Mouse (Mus musculus) T-helper 2 cell (primary cell): ENCODE measurements around the gene Prdm1.

Source experiments
- in situ Hi-C: fragments of 300-600 bp; cut with MboI, MseI; formaldehyde crosslinking; loops from one replicate; pipeline ENCODE4 v1.15.1; 2025; ENCODE audit warnings: high pct_unique_total_duplicates

The Prdm1 gene

DNA sequence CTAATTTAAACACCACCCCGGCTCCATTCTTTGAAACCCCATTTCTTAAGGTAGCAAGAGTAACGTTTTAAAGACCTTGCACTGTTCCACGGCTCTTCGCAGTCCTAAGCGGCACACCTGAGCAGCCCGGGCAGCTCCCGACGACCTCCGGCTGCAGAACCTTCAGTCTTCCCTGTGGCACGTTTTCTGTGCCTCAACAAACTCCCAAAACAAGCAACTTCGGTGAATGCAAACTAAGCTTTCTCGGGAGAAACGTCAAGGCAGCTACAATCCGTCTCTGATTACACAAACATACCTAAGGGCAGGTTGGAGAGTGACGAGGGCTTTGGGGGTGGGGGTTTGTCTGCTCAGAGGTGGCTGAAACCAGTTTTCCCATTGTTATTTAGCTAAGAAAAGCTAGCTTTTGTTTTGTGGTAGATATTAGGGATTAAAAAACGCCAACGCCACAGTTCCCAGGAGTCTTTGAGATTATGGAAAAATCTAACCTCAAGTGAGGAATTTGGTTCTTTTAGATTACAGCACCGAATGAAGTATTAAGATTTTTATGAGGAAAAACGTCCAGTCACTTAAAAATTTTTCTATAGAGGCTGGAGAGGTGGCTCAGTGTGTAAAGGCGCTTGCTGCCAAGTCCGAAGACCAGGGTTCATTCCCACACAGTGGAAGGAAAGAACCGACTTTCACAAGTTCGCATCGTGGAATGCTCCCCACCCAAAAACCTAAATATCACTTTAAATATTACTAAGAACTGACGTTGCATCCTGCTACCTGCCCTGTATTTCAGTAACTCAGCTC, at the start of gene Prdm1:
Prdm1 (minus strand) TSS at position 211 of the 792 bp plus-strand sequence.
- in situ Hi-C loops, result no loop called here

GRCm38 (mm10) chr10:44565971-44566370, 37.7 kb upstream of the Prdm1 start:
- in situ Hi-C loops, result no loop called here

- in situ Hi-C loops, result no loop called here
Observed at GRCm38 (mm10) chr10:44565109-44565508, 36.8 kb upstream of the Prdm1 start.

- in situ Hi-C loops, result no loop called here
Observed at GRCm38 (mm10) chr10:44556845-44557244, 28.5 kb upstream of the Prdm1 start.

DNA sequence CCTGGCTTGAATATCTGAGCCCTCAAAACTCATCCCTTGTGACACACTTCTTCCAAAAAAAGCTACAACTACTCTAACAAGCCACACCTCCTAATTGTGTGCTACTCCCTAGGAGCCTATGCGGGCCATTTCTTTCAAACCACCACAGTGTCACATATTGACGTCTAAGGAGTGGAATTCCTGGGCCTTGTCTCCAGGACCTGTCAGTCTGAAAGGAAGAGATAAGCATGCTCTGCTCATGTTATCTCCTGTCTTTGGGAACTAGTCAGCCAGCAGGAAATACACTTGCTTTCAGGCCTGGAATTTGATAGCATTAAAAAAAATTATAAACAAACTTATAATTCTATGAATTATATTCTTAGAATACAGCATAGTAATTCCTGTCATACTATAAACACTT, 27.0 kb upstream of the Prdm1 start:
- in situ Hi-C loops, result no loop called here

DNA sequence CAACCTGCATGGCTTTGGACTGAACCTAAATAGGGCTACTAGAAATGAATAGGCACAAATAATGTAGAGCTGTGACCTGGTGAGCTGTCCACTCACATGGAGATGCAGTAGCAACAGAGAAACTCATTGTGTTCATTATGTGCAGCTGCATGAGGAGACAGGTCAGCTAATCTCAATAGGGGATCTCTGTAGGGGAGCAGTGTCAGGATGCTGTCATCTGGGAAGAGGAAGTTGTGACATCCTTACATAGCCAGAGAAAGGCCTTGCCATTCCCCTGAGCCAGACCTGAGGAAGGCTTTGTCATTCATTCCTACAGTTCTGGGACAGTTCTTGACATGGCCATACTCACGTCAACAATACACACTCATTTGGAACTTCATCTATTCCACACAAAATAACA, 25.3 kb upstream of the Prdm1 start:
- in situ Hi-C loops, result no loop called here

GRCm38 (mm10) chr10:44539033-44539578, 10.8 kb upstream of the Prdm1 start:
- in situ Hi-C loops, result no loop called here

DNA sequence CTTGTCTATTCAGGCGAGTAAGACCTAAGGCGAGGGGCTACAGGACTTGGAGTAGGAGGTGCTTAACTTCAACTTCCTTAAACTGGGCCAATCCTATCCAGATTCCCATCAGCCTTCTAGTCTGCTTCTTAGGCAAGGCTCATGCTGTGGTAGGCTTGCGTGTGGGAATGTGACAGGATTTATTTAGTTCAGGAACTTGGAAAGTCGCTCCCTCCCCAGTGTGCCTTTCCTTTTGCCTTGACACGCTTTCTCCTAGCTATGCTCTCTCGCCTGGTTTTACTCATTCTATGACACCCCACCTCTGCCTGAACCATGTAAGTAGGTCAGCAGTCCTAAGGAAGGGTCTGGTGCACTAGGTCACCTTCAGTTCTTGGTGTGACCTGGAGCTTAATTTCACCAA, 9.8 kb upstream of the Prdm1 start:
- in situ Hi-C loops, result no loop called here

DNA sequence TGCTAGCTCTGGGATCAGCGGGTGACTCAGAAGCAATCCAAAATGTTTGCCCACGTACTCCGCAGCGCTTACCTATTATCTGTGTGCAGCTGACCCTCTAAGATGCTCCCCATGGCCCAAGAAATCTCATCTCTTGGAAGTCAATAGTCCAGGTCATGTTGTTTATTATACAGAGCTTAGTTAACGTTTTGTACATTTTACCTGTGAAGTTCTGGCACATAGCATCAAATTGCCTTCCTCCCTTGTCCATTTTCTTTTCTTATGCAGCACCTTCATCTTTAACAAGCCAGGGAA, 1.7 kb upstream of the Prdm1 start:
- in situ Hi-C loops, result no loop called here

DNA sequence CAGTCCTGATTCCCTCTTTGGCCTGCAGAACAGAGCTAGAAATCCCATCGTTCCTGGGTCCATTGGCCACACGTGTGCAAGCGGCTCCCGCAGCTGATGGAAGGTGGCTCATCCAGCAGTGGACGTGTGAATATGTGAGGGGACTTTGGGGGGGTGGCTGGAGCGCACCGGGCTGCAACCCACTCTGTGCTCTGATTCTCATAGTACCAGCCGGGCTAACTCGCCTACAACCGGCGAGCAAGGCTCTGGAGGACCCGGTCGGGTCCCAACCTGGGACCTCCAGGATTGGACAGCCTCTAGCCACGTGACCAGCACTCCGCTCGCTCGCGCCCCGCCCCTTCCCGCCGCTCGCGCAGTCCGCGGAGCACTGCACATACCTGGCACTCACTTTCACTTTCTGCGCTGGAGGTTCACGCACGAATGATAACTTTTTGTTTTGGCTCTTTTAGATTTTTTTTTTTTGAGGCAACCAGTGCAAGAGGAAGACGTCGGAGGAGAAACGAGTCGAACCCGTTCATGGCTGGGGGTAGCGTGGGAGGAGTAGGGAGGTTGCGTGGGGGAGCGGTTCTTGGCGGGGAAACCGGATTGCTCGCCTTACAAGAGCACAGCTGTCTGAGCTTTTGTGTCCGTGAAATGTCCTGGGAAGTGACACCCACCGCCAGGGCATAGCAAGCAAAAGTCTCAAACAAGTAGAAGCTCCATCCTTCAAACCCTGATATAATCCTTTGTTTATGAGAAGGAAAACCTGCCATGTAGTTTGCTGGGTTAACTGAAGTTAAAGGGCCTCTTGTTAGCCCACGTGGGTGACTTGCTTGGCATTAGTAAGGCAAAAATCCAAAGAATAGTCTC, 1.1 kb upstream of the Prdm1 start:
- in situ Hi-C loops, result no loop called here

DNA sequence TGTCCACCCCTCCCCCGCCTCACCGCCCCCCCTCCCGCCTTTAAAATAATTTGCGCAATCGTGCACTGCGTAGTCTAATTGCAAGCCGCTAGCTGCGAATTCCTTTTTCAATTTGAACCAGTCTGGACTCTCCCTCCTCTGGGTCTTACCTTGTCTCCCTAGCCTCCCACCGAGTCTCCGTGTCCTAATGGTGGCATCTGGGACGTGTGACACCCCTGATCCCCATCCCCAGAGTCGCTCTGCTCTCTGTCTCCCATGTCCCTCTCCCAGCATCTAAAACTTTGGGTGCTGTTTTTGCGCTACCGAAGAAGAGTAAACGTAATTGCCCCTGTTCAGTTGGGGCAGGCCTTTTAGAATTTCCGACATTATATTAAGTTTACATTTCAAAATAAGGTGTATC, 650 bp downstream of the Prdm1 start:
- in situ Hi-C loops, result no loop called here

DNA sequence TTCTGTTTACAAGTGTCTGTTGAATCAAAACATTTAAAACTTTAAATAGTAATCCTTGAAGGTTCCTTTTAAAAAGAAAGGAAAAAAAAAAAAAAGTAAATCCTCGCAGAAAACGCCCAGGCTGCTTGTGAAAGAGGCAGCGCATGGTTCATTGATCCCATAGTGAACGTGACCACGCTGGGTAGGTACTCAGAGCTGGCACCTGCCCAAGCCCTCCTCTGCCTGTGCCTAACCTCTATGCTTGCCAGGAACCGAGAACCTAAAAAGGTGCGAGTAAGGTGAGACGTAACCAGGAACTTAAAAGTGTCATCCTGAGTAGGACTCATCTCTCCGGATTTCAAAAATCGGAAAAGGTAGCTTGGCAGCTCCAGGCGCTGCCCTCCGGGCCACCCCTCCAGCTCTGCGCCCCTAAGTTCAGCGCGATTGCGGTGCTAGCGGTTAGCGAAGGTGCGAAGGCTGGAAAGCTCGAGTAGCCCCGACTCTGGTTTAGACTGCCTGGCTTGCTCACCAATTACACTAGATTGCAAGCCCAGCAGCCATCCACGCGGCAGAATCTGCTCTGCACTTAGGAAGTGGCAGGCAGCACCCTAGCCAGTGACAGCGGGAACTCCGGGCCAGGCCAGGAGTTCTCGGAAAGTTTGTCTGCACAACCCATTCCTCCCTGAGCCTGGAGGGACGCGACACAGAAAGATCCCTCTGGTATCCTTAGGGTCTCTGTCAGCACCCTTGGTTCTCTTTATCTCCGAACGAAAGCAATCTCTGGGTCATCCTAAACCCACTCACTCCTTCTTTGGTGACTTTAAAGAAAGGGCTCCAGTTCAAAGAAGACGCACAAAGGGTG, 1.3 kb downstream of the Prdm1 start:
- in situ Hi-C loops, result no loop called here

DNA sequence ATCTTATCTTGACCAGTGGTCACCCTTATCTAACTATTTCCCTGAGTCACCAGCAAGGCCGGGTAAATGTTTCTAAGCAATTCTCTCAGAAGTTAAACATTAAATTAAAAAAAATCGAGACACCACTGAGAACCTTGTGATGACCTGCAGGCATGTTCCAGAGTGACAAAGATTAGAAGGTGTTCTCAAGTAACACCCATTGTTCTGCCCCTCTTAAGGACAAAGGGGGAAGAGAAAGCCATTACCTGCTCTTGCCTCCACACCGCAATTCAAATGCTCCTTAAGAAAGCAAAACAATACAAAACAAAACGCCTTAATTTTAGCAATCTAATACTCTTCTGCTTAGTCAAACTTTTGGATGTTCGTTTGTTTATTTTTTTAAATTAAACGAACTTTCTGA, 8.1 kb downstream of the Prdm1 start:
- in situ Hi-C loops, result no loop called here

GRCm38 (mm10) chr10:44518631-44519030, 9.7 kb downstream of the Prdm1 start:
- in situ Hi-C loops, result no loop called here

- in situ Hi-C loops, result no loop called here
Observed at GRCm38 (mm10) chr10:44513108-44513507, 15.2 kb downstream of the Prdm1 start.

GRCm38 (mm10) chr10:44511029-44511428, 17.3 kb downstream of the Prdm1 start:
- in situ Hi-C loops, result no loop called here

- in situ Hi-C loops, result no loop called here
Observed at GRCm38 (mm10) chr10:44508649-44509048, 19.7 kb downstream of the Prdm1 start.

- in situ Hi-C loops, result no loop called here
Observed at GRCm38 (mm10) chr10:44507984-44508383, 20.3 kb downstream of the Prdm1 start.

GRCm38 (mm10) chr10:44502891-44503290, 25.4 kb downstream of the Prdm1 start:
- in situ Hi-C loops, result no loop called here

GRCm38 (mm10) chr10:44499897-44500519, 28.3 kb downstream of the Prdm1 start:
- in situ Hi-C loops, result no loop called here

DNA sequence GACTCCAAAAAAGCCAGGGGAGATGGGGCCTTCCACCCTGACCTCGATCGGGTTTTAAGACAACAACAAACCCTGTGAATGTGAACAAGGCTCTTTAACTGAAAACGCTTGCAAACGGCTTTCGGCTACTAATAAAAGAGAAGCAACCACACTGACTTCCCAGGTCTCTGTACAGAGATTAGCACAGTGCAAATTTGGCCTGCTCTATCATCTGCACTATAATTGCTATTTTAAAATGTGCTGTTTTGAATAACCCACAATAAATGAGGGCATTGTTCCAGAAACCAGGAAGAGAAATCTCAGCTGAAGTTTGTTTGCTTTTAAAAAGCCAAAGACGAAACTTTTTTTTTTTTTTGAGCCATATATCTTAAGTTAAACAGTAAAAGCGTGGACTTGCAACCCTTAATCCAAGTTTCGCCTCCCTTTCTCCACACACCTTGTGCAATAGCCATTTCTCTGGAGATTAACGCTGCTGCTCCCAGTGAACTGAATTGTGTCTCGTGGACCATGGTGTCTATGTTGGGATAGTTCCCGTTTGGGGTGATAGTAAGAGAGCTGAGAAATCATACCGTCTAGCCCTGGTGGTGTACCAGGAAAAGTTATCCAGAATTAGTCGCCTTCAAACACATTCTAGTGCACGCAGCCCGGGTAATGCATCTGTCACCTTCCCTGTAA, 34.3 kb downstream of the Prdm1 start:
- in situ Hi-C loops, result no loop called here
